10 mouse cellular contexts compared by ENCODE assay signal in the genomic region with DNA sequence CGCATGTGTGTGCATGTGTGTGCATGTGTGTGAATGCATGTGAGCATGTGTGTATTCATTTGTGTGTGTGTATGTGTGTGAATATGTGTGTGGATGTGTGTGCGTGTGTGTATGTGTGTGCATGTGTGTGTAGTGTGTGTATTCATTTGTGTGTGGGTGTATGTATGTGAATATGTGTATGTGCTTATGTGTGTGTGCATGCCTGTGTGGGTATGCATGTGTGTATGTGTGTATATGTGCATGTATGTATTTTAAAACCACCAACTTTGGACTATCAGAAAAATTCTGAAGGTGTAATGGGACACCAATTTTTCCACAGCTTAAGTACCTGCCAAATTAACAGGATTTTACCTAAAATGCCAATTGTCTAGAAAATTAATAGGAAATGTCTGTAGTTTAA.
"Had no signal": no experiment of that assay in that cellular context is flagged by ENCODE, and none has a peak within 500 bp of the region (broad histone marks: within the 10 kb centered on the region; RNA-seq: fewer than 3 reads in every experiment).

No protein-coding gene starts in this region.

- H3K4me1 ChIP-seq: limb, embryonic 15.5 days; liver, embryonic 12.5 days; megakaryocyte, embryonic 14.5 days had no signal

- H3K4me3 ChIP-seq: limb, embryonic 15.5 days; liver, embryonic 12.5 days; megakaryocyte, embryonic 14.5 days had no signal

- H3K9ac ChIP-seq: limb, embryonic 15.5 days; liver, embryonic 12.5 days; lung, embryonic 14.5 days had no signal

- DNase-seq: layer of hippocampus, adult 9-11 months; layer of hippocampus, postnatal 36 days; thymus, postnatal 4 days had no signal

- H3K4me2 ChIP-seq: limb, embryonic 15.5 days; liver, embryonic 12.5 days; lung, embryonic 14.5 days had no signal

- H3K36me3 ChIP-seq: limb, embryonic 15.5 days; liver, embryonic 12.5 days had no signal

- H3K27me3 ChIP-seq: limb, embryonic 15.5 days; liver, embryonic 12.5 days; megakaryocyte, embryonic 14.5 days had no signal

- ATAC-seq: liver, embryonic 12.5 days had no signal

- H3K27ac ChIP-seq: kidney, postnatal 0 days; limb, embryonic 15.5 days; liver, embryonic 12.5 days; macrophage; stomach, postnatal 0 days had no signal

- H3K9me3 ChIP-seq: limb, embryonic 15.5 days; liver, embryonic 12.5 days; megakaryocyte, embryonic 14.5 days had no signal
